Mouse (Mus musculus): ENCODE data around the gene Lyrm1.

Lyrm1 gene

DNA sequence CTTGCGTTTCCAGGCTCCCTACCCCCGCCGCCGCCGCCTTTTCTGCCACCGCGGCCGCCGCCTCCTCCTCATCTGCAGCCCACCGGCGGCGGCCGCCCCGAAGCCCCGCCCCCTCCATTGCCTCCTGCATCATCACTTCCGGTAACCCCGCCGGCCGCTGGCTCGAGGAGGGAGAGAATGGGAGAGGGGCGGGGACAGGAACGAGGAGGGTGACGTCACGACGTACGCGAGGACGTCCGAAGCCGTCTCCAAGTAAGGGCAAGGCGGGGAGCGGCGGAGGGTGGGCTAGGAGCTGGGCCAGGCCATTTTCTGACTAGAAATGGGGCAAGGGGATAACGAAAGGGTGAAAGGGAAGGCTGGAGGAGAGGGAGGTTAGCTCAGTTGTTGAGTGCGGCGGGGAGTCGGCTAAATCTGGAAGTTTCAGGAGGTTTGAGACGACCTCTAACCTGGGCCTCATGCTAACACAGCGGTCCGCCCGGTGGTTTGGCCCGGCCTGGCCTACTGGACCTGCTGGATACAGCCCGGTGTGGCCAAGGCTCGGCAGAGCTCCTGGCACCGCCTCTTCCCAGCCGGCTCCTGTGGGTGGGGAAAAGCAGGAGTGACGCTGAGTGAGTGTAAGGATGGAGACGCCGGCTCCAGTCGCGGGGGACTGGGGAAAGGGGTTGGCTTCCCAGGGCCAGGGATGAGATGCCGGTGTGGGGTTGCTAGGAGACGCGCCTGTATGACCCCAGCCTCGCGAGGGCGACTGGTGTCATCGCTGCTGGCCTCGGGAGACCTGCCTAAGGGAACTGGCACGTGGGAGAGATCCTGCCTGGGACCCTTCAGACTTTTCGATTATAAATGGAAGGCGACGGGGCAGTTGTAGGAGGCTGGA is at the start of gene Lyrm1, which contains the start of gene Dcun1d3:
Lyrm1 (plus strand) TSS at position 223 of the 874 bp plus-strand sequence.
Dcun1d3 (minus strand) TSS at position 660 of the 874 bp plus-strand sequence.
- DNase-seq (ENCODE audit: low spot score in 2 of 2) = peak; percentile 95 to 97

DNA sequence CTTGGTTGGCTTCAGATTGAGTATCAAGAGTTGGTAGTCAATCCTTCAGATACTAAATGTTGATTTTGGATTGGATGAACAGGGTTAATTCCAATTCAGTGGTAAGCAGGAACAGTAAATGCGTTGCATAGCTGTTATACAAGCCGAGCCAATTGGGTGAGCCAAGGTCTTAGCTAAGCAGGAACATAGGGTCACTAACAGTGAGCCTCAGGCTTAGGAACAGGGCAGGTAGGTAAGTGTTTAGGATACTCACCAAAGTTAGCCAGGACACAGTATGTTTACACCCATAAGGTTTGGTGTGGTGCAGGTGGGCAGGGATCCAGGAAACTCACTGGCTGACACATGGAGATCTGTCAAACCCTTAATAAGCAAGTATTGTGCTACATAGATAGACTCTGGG is 48.3 kb upstream of the Lyrm1 start:
- DNase-seq (ENCODE audit: low spot score in 2 of 2) = peak in 1 of 2 experiments; percentile 26

- peak; percentile 15 to 66 for DNase-seq (ENCODE audit: low spot score in 2 of 2)
Measured at GRCm38 (mm10) chr7:119849096-119849495, 46.6 kb upstream of the Lyrm1 start.

DNA sequence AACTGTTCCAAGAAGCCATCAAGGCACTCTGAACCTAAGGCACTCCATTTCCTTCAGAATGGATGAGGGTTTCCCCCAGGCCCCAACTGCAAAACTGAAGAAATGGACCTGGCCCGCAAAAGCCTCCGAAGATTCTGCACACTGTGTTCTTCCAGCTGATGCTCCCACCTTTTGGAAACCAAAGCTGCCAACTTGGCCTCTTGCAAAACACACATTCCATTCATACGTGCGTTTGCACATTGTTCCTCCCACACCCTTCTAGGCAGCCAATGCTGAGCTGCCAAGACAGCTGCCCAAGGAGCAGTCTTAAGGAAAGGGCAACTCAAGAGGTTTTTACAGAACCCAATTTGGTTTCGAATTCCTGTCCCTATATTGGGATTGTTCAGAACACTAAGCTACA is 44.9 kb upstream of the Lyrm1 start:
- no peak for DNase-seq (ENCODE audit: low spot score in 2 of 2)

DNA sequence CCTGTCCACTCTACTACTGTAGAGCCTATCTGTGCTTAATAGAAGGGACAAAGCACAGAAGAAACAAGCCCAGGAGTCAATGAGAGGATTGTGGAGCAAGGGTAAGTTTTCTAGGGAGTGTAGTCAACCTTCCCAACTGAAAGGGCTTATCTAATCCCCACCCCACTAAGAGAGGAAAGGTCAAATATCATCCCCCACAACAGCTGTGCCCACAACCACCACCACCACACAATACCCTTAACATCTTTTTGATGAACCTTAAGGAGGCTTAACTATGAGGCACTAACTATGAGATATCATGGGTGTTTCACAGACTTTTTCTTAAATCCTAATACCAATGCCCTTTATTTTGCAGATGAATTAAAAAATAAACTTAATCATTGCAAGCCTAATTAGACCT is 43.2 kb upstream of the Lyrm1 start:
- no peak for DNase-seq (ENCODE audit: low spot score in 2 of 2)

- DNase-seq (ENCODE audit: low spot score in 2 of 2) = no peak
Measured at GRCm38 (mm10) chr7:119853186-119853585, 42.5 kb upstream of the Lyrm1 start.

GRCm38 (mm10) chr7:119854362-119854761 is 41.3 kb upstream of the Lyrm1 start:
- DNase-seq (ENCODE audit: low spot score in 2 of 2) = no peak

- DNase-seq (ENCODE audit: low spot score in 2 of 2) = no peak
Measured at GRCm38 (mm10) chr7:119855031-119855430, 40.6 kb upstream of the Lyrm1 start.

GRCm38 (mm10) chr7:119859476-119859875 is 36.2 kb upstream of the Lyrm1 start:
- peak in 1 of 2 experiments; percentile 16 for DNase-seq (ENCODE audit: low spot score in 2 of 2)

- DNase-seq (ENCODE audit: low spot score in 2 of 2) = no peak
Measured at GRCm38 (mm10) chr7:119860116-119860515, 35.5 kb upstream of the Lyrm1 start.

- no peak for DNase-seq (ENCODE audit: low spot score in 2 of 2)
Measured at GRCm38 (mm10) chr7:119860554-119860953, 35.1 kb upstream of the Lyrm1 start.

- DNase-seq (ENCODE audit: low spot score in 2 of 2) = no peak
Measured at GRCm38 (mm10) chr7:119860971-119861334, 34.7 kb upstream of the Lyrm1 start.

DNA sequence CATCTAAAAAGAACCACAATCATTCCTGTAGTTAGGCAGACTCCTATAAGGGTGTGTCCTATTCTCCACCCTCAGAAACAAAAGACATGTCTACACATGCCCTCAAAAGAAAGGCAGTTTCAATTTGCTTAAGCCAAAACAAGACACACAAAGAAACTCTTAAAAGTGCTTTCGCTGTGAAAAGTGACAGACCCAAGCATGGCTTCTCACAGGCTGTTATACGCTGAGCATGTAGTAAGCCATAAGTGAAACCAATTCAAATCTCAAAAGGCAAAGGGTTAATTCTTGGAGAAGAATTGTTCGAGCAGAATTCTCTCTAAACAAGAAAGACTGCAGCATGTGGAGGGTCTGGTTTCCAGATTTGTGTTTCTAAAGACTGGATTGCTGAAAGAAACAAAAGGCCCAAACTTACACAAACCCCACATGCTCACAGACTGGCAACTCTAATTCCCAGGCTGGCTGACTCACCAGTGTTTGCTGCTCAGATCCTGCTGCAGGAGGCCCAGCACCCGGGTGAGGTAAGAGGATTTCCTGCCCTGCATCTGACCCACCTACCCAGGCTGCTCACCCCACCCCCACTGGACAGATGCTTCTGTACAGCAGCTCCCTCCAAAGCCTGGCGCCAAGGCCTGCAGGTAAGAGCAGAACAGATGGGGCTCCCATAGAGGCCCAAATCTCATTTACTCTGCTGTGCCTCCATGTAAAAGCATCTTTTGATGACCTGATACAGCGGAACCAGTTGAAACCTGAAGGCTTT is 34.1 kb upstream of the Lyrm1 start:
- DNase-seq (ENCODE audit: low spot score in 2 of 2) = peak; percentile 33 to 69

- no peak for DNase-seq (ENCODE audit: low spot score in 2 of 2)
Measured at GRCm38 (mm10) chr7:119862167-119862566, 33.5 kb upstream of the Lyrm1 start.

DNA sequence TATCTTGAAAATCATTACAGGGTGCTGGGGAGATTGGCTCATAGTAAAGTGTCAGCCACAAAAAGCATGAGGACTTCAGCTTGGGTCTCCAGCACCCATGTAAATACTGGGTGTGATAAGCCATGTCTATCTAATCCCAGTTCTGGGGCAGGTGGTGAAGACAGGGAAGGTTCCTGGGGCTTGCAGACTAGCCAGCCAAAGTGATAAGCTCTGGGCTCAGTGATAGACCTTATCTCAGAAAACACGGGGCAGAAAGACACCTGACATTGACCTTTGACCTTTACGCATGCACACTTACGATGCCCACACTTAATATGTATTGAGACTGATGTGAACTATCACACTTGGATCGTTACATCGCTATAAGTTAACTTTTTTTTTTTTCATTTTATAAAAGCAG is 31.2 kb upstream of the Lyrm1 start:
- no peak for DNase-seq (ENCODE audit: low spot score in 2 of 2)

DNA sequence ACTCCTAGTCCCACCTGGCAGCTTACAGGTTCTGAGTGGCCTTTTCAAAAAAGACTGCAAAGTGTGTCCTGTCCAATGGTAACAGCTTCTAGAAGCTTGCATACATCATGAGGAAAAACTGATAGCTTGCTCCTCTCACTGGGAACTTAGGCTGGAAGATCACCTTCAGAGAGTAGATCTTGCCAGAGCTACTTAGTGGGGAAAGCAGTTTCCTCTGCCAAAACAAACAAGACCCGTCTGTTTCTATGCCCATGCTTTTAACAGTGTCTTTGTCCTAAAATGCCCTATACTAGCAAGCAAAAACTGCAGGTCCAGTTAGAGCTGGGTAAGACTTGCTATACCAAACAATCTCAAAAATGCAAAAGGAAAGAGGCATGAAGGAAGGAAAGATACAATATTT is 29.5 kb upstream of the Lyrm1 start:
- no peak for DNase-seq (ENCODE audit: low spot score in 2 of 2)

DNA sequence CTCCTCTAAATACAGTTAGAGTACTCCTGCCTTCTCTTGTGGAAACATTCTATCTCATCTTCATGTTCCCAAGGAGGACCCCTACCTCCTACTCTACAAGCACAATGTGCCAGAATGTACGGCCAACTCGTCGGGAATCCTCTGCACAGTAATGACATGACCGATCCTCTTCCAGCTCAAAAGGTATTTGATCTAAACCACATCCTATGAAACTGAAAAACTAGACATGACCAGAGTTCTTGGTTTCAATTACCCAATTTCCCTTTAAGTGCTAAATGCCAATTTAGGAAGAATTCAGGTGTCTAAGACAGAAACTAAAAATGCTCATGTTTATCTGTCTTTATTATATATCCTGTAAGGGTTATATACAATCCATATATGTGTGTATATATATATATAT is 23.5 kb upstream of the Lyrm1 start:
- DNase-seq (ENCODE audit: low spot score in 2 of 2) = no peak

- no peak for DNase-seq (ENCODE audit: low spot score in 2 of 2)
Measured at GRCm38 (mm10) chr7:119873050-119873449, 22.6 kb upstream of the Lyrm1 start.

DNA sequence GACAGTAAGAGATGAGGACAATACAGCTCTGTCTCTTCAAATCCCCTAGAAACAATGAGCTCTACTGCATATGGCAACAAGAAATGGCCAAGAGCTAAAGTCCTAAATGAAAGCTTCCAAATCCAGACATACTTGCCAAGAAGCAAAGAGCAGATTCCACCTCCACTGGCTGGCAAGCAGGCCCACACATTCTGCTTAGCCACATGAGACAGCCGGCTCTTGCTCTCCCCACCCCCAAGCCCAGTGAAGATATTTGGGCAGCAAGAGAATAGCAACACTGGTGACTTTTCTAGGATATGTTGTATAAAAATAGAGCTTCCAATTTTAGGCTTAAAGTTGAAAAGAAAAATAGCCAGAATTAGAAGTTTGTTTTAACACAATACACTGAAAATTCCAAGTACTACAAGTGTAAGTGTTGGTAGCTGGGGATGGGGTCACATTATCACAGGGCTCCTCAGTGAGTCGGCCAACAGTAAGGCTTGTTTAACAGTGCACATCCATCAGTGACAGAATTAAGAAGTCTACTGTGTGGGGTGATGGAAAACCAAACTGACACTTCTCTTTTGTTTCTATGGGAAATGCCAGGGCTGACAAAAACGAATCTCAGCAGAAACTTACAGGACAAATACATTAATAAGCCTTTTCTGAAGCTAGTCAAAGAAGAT is 19.8 kb upstream of the Lyrm1 start:
- no peak for DNase-seq (ENCODE audit: low spot score in 2 of 2)

GRCm38 (mm10) chr7:119879171-119879570 is 16.5 kb upstream of the Lyrm1 start:
- no peak for DNase-seq (ENCODE audit: low spot score in 2 of 2)

- DNase-seq (ENCODE audit: low spot score in 2 of 2) = no peak
Measured at GRCm38 (mm10) chr7:119880345-119880744, 15.3 kb upstream of the Lyrm1 start.

DNA sequence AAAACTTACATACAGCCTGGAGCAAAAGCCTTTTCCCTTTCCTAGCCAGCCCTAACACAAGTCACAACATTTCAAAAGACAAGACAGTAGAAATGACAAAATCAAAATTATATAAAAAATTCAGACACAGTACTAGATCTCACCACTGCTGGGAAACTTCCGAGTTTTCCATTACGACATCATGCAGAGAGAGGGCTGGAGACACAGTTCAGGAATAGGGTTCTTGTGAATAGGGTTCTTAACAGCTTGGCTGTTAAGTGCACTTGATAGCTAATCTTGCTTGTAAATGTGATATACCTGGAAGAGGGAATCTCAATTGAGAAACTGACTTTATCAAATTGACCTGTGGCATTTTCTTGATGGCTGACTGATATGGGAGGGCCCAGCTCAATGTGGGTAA is 14.4 kb upstream of the Lyrm1 start:
- DNase-seq (ENCODE audit: low spot score in 2 of 2) = no peak

Data from spleen, postnatal 4 days (tissue).